Mouse (Mus musculus) cerebellum, postnatal 10 days (tissue): ENCODE results near the gene Gm9268.
"Not testable (repeated sequence)": the region's sequence is repeated elsewhere in the genome, so short reads cannot be mapped to it uniquely, and the experiment has no call there.

ENCODE experiments used
- DNase-seq, 2 experiments: peaks; one replicate each; pipeline ENCODE4 v3.0.0; 2021; ENCODE audit warnings: mixed read lengths in 2 of 2

The Gm9268 gene

DNA sequence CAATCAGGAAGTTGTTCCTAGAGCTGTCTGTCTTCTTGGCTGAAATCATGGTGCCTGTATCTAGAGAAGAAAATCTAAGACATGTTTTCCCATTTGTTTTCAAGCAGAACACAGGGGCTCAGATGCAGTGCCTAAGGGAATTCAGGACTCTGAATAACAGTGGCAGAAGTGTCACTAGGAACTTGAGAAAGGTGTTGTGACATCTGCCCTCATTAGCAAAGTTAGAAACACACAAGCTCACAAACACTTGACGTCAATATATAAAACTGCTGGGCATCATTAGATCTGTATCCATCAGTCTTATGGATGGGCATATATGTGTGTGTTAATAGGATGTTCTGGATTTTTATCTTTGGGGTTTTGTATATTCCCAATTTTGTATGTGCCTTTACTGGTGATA, at the start of gene Gm9268:
TSS of gene Gm9268 (plus strand) at position 301 of the 400 bp plus-strand sequence.
- not testable (repeated sequence) for DNase-seq

DNA sequence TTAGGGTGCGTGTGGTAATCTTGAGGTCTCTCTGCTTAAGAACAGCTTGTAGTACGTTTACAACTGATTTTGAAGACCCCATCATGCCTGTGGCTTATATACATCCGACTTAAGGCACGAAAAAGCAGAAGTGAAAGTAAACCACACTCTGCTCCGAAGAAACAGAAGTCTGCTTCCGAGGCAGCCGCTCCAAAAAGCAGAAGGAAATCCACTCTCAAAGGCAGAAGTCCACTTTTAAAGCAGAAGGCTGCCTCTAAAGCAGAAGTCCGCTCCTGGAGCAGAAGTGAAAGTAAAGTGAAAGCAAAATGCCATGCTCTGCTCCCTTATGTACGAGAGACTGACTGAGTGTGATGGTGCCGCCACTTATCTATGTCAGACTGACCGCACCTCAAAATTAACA, 38.5 kb upstream of the Gm9268 start:
- no peak for DNase-seq

- no peak for DNase-seq
Measured at GRCm38 (mm10) chr7:42980739-42981138, 37.8 kb upstream of the Gm9268 start.

DNA sequence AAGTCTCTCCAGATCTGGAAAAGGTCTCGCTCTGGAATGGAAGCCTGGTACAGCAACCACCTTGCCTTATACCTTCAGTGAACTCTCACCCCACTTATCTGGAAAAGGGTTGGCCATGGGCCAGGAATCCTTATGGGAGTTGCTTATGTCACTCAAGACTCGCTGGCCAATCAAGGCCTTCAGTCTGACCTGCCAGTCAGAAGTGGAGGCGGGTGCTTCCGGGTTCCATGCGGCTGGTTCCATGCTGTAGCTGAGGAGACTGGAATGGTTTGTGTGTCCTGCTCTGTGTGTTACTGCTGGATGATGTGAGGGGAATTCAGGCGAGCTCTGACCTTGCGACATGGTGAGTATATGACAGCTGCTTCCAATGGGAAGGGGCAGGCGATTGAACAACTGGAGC, 59.3 kb downstream of the Gm9268 start:
- peak in 1 of 2 experiments; percentile 0 for DNase-seq
